Mouse (Mus musculus) adrenal gland, postnatal 0 days (tissue): ENCODE data around the gene Ros1. TPM values are rescaled to one million over a fixed set of nuclear protein-coding genes. Genes with fewer than 3 reads are reported as not detected.

Source experiments
- microRNA-seq: library from miRNA; unstranded; fragments of <30 nt; microRNA quantifications from one replicate; pipeline ENCODE4, GENCODE M21; 2016; ENCODE audit warnings: borderline replicate concordance; ENCODE audit not compliant: insufficient number of aligned reads
- polyA plus RNA-seq: library from polyadenylated mRNA; unstranded; fragments of >200 nt; fragmentation: Nextera tagmentation; extraction: Ambion mirVana; gene quantifications from 2 replicates; pipeline ENCODE4 v1.2.1, GENCODE M21; 2015

The Ros1 gene
- polyA plus RNA-seq, result 0.12 TPM in 1 of 2 replicates, not detected in the other

DNA sequence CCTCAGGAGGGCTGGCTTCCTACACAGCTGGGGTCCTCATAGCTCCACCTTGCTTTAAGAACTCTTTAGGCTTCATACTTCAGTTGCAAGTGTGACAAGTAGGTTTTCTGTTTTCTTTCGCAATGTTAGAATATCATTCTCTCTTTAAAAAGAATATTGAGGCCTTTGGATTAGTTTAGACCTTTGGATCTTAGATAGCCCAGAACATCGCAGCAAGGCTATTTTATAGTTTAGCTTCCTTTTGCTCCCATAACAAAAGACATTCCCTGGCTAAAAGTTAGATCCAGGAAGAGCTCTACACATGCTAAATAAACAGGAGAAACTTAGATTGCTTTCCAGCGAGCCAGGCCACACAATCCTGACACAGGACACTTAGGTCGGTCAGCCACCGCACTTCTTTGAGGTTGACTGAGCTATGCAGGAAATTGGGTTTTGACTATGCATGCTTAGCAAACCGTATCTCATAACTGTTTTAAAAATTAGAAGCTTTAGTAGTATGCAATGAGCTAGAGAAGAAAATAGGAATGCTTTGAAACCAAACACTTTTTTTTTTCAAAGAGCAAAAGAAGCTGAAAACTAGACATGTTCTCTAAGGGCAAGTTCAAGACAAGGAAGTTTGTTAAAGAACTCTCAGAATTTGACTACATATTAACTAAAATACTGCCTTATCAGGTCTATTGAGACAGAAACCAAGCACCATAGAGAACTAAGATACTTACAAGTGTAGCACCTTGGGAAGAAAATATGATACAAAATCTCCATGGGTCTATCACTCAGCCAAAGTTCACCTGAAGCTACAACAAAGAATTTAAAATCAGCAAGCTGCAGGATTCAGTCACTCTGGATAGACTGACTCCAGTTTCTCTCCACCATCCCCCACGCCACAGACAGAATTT, at the start of gene Ros1:
TSS of gene Ros1 (minus strand) at position 288 of the 896 bp plus-strand sequence.

DNA sequence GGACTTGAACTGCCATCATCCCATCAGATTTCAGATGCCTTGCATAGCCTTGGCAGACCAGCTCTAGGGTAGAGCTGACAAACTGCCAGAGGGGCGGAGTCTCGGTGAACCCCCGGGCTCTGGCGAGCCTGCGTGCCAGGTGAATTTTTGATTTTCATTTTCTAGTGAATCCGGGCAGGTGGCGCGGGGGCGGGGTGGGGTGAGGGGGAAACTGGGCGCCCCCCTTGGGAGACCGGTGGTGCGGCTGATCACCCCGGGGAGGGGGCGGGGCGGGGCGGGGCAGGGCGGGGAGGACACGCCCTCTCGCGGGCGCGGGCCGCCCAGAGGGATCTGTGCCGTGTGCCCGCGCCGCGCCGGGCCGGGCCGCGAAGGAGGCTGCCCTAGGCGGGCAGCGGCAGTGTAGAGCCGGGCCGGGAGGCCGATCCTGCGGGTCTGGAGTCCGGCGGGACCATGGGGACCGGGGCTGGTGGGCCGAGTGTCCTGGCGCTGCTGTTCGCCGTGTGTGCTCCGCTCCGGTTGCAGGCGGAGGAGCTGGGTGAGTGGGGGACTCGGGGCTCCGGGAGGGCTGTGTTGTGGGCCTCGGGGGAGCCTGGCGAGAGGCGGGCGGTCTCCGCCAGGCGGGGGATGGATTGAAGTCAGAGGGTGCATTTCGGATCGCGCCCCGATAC, 38.4 kb upstream of the Ros1 start, which contains the start of gene Dcbld1:
TSS of gene Dcbld1 (plus strand) at position 319 of the 668 bp plus-strand sequence.

GRCm38 (mm10) chr10:52022413-52023212, 172.4 kb downstream of the Ros1 start, which contains the start of gene Vgll2:
TSS of gene Vgll2 (plus strand) at chr10:52022502.

Small RNAs within 50 kb of the gene (microRNA-seq; reads per million reads assigned to microRNA genes)
- not detected for gene Gm24084

Other genes starting within 250 kb of the Ros1 start
- gene Vgll2, start 172.7 kb downstream of the Ros1 start, polyA plus RNA-seq, result 1.2 TPM in 1 of 2 replicates, not detected in the other
- 3.9 and 9.7 TPM in 2 replicates for gene Dcbld1, start 38.4 kb upstream of the Ros1 start, polyA plus RNA-seq
- gene Gm26741, start 163.5 kb upstream of the Ros1 start, polyA plus RNA-seq, result not detected in 2 replicates
- gene Gopc, start 186.9 kb upstream of the Ros1 start, polyA plus RNA-seq, result 11.3 and 11.4 TPM in 2 replicates
- not detected in 2 replicates for gene Nepn, start 193.7 kb upstream of the Ros1 start, polyA plus RNA-seq
- 8.6 and 10.8 TPM in 2 replicates for gene Nus1, start 222.3 kb upstream of the Ros1 start, polyA plus RNA-seq